Mouse (Mus musculus): ENCODE data around the gene Arsb. TPM values are rescaled to one million over a fixed set of nuclear protein-coding genes. Genes with fewer than 3 reads are reported as not detected.

Gene Arsb
- polyA plus RNA-seq, 1 experiment from 2014 or later, result 12.5 TPM

Small RNA genes lying within 50 kb of the gene (microRNA-seq; reads per million reads assigned to microRNA genes)
- gene Gm25534, result not detected
- gene Mir5624, result not detected

Other genes with a start within 250 kb of the Arsb start
- not detected in 2 replicates for gene Bhmt, start 133.7 kb upstream of the Arsb start, polyA plus RNA-seq (2016; fragmentation: Nextera tagmentation; extraction: Ambion mirVana)
- gene Bhmt2, start 97.3 kb upstream of the Arsb start, polyA plus RNA-seq (2016; fragmentation: Nextera tagmentation; extraction: Ambion mirVana), result not detected in 2 replicates
- gene Dmgdh, start 97.2 kb upstream of the Arsb start, polyA plus RNA-seq (2016; fragmentation: Nextera tagmentation; extraction: Ambion mirVana), result 0.12 TPM in 1 of 2 replicates, not detected in the other